Mouse (Mus musculus) erythroid progenitor cell, adult 5-6 weeks (primary cell): ENCODE measurements around the gene Prune1. TPM values are rescaled to one million over a fixed set of nuclear protein-coding genes. Genes with fewer than 3 reads are reported as not detected.
A peak's percentile ranks its signal among the peaks of the same experiment; 100 is the strongest.

Experiments
- ATAC-seq: replicated peaks from 2 replicates; pipeline ENCODE4 v1.8.0; 2016; ENCODE audit warnings: moderate number of reproducible peaks, mild to moderate bottlenecking, moderate TSS enrichment, inconsistent platforms; ENCODE audit not compliant: poor library complexity, low FRiP score, severe bottlenecking
- total RNA-seq, 2 experiments: library from RNA; stranded (forward) in 1 of 2; stranded (reverse) in 1 of 2; fragments of 150-400 nt in 1 of 2; fragments of 186-747, 209-891 nt in 1 of 2; gene quantifications; 2 replicates each; pipeline versions ENCODE4 v1.2.3 to v1.2.4; 2015 to 2017; ENCODE audit warnings: low replicate concordance in 2 of 2

Prune1 gene
- total RNA-seq, 2 experiments from 2014 or later, result 5.9 to 8.4 TPM

- peak; percentile 88 for ATAC-seq
Observed at GRCm38 (mm10) chr3:95246465-95247231, 35.2 kb downstream of the Prune1 start.

- no peak for ATAC-seq
Observed at GRCm38 (mm10) chr3:95243086-95243485, 38.8 kb downstream of the Prune1 start.

- no peak for ATAC-seq
Observed at GRCm38 (mm10) chr3:95241498-95241897, 40.4 kb downstream of the Prune1 start, which contains the start of gene Gm128. Gene Gm128, minus strand, starts transcription at chr3:95241598.

GRCm38 (mm10) chr3:95240900-95241299 lies 41.0 kb downstream of the Prune1 start:
- ATAC-seq, result no peak

- no peak for ATAC-seq
Observed at GRCm38 (mm10) chr3:95239971-95240370, 41.9 kb downstream of the Prune1 start.

GRCm38 (mm10) chr3:95239022-95239421 lies 42.9 kb downstream of the Prune1 start:
- no peak for ATAC-seq

GRCm38 (mm10) chr3:95237541-95238099 lies 44.3 kb downstream of the Prune1 start:
- no peak for ATAC-seq

- ATAC-seq, result no peak
Observed at GRCm38 (mm10) chr3:95235386-95236301, 46.2 kb downstream of the Prune1 start.

- ATAC-seq, result no peak
Observed at GRCm38 (mm10) chr3:95233303-95233980, 48.4 kb downstream of the Prune1 start.

GRCm38 (mm10) chr3:95232771-95233170 lies 49.1 kb downstream of the Prune1 start:
- ATAC-seq, result no peak

GRCm38 (mm10) chr3:95231298-95232221 lies 50.3 kb downstream of the Prune1 start, which contains the start of gene Mllt11:
Gene Mllt11, minus strand, starts transcription at chr3:95232171.
- no peak for ATAC-seq

GRCm38 (mm10) chr3:95230495-95231297 lies 51.2 kb downstream of the Prune1 start:
- ATAC-seq, result peak; percentile 55

- ATAC-seq, result 0 out of 2 replicates have a peak, but pooled peaks have one; percentile 13
Observed at GRCm38 (mm10) chr3:95229781-95230494, 51.9 kb downstream of the Prune1 start.

- 0 out of 2 replicates have a peak, but pooled peaks have one; percentile 25 for ATAC-seq
Observed at GRCm38 (mm10) chr3:95228894-95229780, 52.7 kb downstream of the Prune1 start.

GRCm38 (mm10) chr3:95228148-95228893 lies 53.6 kb downstream of the Prune1 start, which contains the start of gene Cdc42se1:
Gene Cdc42se1, plus strand, starts transcription at chr3:95228732.
- ATAC-seq, result peak; percentile 89
